Mouse (Mus musculus) lung, embryonic 16.5 days (tissue): Measurements from ENCODE around the gene Olfr1056. TPM values are rescaled to one million over a fixed set of nuclear protein-coding genes. Genes with fewer than 3 reads are reported as not detected.
"Not testable (repeated sequence)": the region's sequence is repeated elsewhere in the genome, so short reads cannot be mapped to it uniquely, and the experiment has no call there.

Source experiments
- ATAC-seq: fragments of 200-750 bp; cut with Nextera tagmentation; 2 replicates; pipeline ENCODE4 v1.8.0; 2017; ENCODE audit warnings: low read depth, mild to moderate bottlenecking, moderate library complexity
- H3K27ac ChIP-seq: fragments of 300-500 bp; sonication (generic); 2 replicates; pipeline ENCODE4 v1.5.1; 2014; ENCODE audit warnings: mild to moderate bottlenecking, control low read depth, low read length
- H3K27me3 ChIP-seq: fragments of 300-500 bp; sonication (generic); 2 replicates; pipeline ENCODE4 v1.6.1; 2014; ENCODE audit warnings: low read depth, low read length, mixed read lengths; ENCODE audit not compliant: control insufficient read depth, insufficient read depth
- H3K36me3 ChIP-seq: fragments of 300-500 bp; sonication (generic); 2 replicates; pipeline ENCODE4 v1.6.1; 2014; ENCODE audit warnings: low read length; ENCODE audit not compliant: control insufficient read depth, insufficient read depth
- H3K4me1 ChIP-seq: fragments of 300-500 bp; sonication (generic); replicated peaks from 2 replicates; pipeline ENCODE4 v1.6.1; 2014; ENCODE audit warnings: low read length, mixed read lengths; ENCODE audit not compliant: control insufficient read depth, insufficient read depth
- H3K4me2 ChIP-seq: fragments of 300-500 bp; sonication (generic); 2 replicates; pipeline ENCODE4 v1.6.1; 2014; ENCODE audit warnings: low read depth, low read length, control low read depth
- H3K4me3 ChIP-seq: fragments of 300-500 bp; sonication (generic); 2 replicates; pipeline ENCODE4 v1.5.1; 2014; ENCODE audit warnings: mild to moderate bottlenecking, low read length, control low read depth
- H3K9ac ChIP-seq: fragments of 300-500 bp; sonication (generic); 2 replicates; pipeline ENCODE4 v1.6.1; 2014; ENCODE audit warnings: low read length, control low read depth
- H3K9me3 ChIP-seq: fragments of 300-500 bp; sonication (generic); 2 replicates; pipeline ENCODE4 v1.6.1; 2016; ENCODE audit warnings: low read length; ENCODE audit not compliant: control insufficient read depth
- WGBS: fragments of 180-500 bp; shearing (Covaris S2); extraction: QIAGEN DNeasy Blood & Tissue Kit; methylation state at CpG from one replicate; pipeline ENCODE4 v1.1.7; 2014; 5-methylcytosine and 5-hydroxymethylcytosine counted together
- polyA plus RNA-seq: library from polyadenylated mRNA; unstranded; fragments of >200 nt; fragmentation: Nextera tagmentation; extraction: Ambion mirVana; gene quantifications from 2 replicates; pipeline ENCODE4 v1.2.1, GENCODE M21; 2015

Gene Olfr1056
- not detected in 2 replicates for polyA plus RNA-seq

- no peaks in the 10 kb centered on the region for H3K27me3 ChIP-seq
- no peaks in the 10 kb centered on the region for H3K9me3 ChIP-seq
- H3K27ac ChIP-seq, result no peak within 1 kb of the TSS
- ATAC-seq, result no peak
- H3K4me1 ChIP-seq, result no peaks in the 10 kb centered on the region
- H3K36me3 ChIP-seq, result no peaks in the 10 kb centered on the region
- no peak within 1 kb of the TSS for H3K9ac ChIP-seq
- no peak within 1 kb of the TSS for H3K4me2 ChIP-seq
- no peak within 1 kb of the TSS for H3K4me3 ChIP-seq
Observed at GRCm38 (mm10) chr2:86362369-86362768, at the start of gene Olfr1056. TSS of gene Olfr1056 (minus strand) at chr2:86362469.

DNA sequence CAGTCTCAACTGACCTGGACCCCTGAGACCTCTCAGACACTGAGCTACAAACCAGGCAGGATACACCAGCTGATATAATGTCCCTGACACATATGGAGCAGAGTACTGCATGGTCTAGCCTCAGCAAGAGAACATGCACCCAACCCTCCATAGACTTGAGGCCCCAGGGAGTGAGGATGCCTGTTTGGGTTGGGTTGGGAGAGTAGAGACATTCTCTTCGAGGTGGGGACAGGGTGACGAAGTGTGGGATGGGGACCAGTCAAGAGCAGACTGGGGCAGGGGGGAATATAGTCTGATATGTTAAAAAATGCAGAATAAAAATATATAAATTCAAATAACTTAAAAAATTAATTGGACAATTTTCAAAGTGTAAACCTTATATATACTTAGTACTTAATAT is 32.8 kb upstream of the Olfr1056 start:
- H3K4me2 ChIP-seq, result no peak overlapping the region
- H3K27ac ChIP-seq, result no peak overlapping the region
- 78% methylated on average over 2 of the region's 2 CpGs for WGBS
- no peaks in the 10 kb centered on the region for H3K4me1 ChIP-seq
- ATAC-seq, result no peak
- no peaks in the 10 kb centered on the region for H3K27me3 ChIP-seq
- H3K4me3 ChIP-seq, result no peak overlapping the region
- H3K9me3 ChIP-seq, result no peaks in the 10 kb centered on the region
- no peak overlapping the region for H3K9ac ChIP-seq
- H3K36me3 ChIP-seq, result no peaks in the 10 kb centered on the region

- ATAC-seq, H3K27me3 ChIP-seq, H3K9me3 ChIP-seq, H3K4me3 ChIP-seq, H3K4me2 ChIP-seq, H3K27ac ChIP-seq, H3K36me3 ChIP-seq, H3K9ac ChIP-seq, H3K4me1 ChIP-seq: not testable (repeated sequence)
Observed at GRCm38 (mm10) chr2:86388461-86388860, 26.2 kb upstream of the Olfr1056 start, which contains the start of gene Olfr1058. TSS of gene Olfr1058 (minus strand) at chr2:86388561.

DNA sequence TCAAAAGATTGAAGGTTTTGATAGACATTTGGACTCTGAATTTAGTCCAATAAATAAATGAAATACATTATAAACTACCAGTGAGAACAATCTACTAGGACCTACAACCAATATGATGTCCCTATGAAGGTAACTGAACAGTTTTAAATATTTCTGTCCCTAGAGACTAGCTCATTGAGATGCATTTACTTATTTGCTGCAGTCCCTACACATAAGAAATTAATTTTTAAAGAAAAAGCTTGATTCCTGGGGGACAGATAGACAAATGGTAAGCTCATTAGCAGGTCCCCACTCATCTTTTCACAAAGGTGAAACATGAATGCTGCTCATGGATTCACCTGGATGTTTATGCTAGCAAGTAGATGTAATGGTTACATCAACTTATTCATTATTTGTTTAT is 16.0 kb upstream of the Olfr1056 start, which contains the start of gene Olfr1057:
Olfr1057 (minus strand) TSS at position 101 of the 400 bp plus-strand sequence.
- H3K27ac ChIP-seq, result no peak within 1 kb of the TSS

DNA sequence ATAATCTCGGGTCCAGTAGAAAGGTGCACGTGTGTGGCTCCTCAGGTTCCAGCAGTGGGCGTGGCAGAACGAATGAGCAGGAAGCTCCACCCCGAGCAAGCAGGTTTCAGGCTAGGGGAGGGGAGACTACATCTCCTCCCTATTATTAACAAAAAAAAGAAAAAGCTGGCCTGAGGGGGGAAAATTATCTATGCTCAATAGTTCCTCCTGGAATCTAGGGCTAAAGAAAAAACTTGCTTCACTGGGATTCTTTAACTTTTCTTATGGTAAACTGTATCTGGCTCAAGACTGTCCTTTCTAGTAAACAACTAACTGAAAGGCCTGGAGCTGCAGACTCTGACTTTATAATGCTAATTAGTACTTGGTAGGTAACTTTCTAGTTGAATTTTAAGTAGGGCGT is 4.1 kb upstream of the Olfr1056 start:
- H3K27me3 ChIP-seq, H3K36me3 ChIP-seq, ATAC-seq, H3K9ac ChIP-seq, H3K4me2 ChIP-seq, H3K9me3 ChIP-seq, H3K4me3 ChIP-seq, H3K27ac ChIP-seq, H3K4me1 ChIP-seq: not testable (repeated sequence)
- 83% methylated on average over 1 of the region's 6 CpGs for WGBS

More for the DNA sequence above, 16.0 kb upstream of the Olfr1056 start, which contains the start of gene Olfr1057:
- ATAC-seq, result no peak
- Histone ChIP-seq H3K4me3 (no peak within 1 kb of the TSS), H3K9me3 (no peaks in the 10 kb centered on the region), H3K36me3 (no peaks in the 10 kb centered on the region), H3K9ac (no peak within 1 kb of the TSS), H3K4me2 (no peak within 1 kb of the TSS), H3K27me3 (no peaks in the 10 kb centered on the region), H3K4me1 (no peaks in the 10 kb centered on the region)

DNA sequence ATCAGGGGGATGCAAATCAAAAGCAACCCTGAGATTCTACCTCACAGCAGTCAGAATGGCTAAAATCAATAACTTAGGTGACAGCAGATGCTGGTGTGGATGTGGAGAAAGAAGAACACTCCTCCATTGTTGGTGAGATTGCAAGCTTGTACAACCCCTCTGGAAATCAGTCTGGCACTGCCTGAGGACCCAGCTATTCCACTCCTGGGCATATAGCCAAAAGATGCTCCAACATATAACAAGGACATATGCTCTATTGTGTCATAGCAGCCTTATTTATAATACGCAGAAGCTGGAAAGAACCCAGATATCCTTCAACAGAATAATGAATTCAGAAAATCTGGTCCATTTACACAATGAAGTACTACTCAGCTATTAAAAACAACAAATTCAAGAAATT is 10.5 kb downstream of the Olfr1056 start:
- not testable (repeated sequence) for H3K9me3 ChIP-seq, H3K27ac ChIP-seq, ATAC-seq, H3K4me3 ChIP-seq, H3K9ac ChIP-seq, H3K4me1 ChIP-seq, H3K4me2 ChIP-seq, H3K27me3 ChIP-seq, H3K36me3 ChIP-seq
- 81% methylated on average over 1 of the region's 1 CpGs for WGBS

GRCm38 (mm10) chr2:86350184-86350583 is 12.1 kb downstream of the Olfr1056 start, which contains the start of gene Olfr1055:
TSS of gene Olfr1055 (minus strand) at chr2:86350284.
- WGBS, result 82% methylated on average over 5 of the region's 5 CpGs
- ATAC-seq, result no peak
- Histone ChIP-seq H3K27ac (no peak within 1 kb of the TSS), H3K36me3 (no peaks in the 10 kb centered on the region), H3K4me1 (no peaks in the 10 kb centered on the region), H3K4me2 (no peak within 1 kb of the TSS), H3K9ac (no peak within 1 kb of the TSS), H3K27me3 (no peaks in the 10 kb centered on the region), H3K4me3 (no peak within 1 kb of the TSS), H3K9me3 (no peaks in the 10 kb centered on the region)

DNA sequence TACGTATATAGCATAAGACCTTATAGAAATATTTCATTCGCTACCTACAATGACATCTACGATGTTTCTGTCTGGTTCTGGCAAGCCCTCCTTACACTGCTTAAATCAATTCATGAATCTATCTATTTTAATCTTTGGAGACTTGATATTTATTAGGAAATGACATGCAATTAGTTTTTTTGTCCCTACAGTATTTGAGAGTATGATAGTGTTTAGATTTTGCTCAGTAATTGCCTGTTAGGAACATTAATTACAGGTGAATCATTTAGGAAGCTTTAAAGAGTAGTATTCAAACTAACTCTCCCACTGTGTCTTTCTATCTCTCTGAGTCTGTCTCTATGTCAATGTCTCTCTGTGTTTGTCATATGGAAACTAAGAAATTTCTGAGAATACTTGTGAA is 26.9 kb downstream of the Olfr1056 start, which contains the start of gene Olfr1054:
Olfr1054 (minus strand) TSS at position 101 of the 400 bp plus-strand sequence.
- H3K9me3 ChIP-seq, result no peaks in the 10 kb centered on the region
- H3K27me3 ChIP-seq, result no peaks in the 10 kb centered on the region
- ATAC-seq, result no peak
- H3K27ac ChIP-seq, result no peak within 1 kb of the TSS
- H3K36me3 ChIP-seq, result no peaks in the 10 kb centered on the region
- H3K4me2 ChIP-seq, result no peak within 1 kb of the TSS
- WGBS, result 77% methylated on average over 3 of the region's 3 CpGs
- no peak within 1 kb of the TSS for H3K4me3 ChIP-seq
- H3K9ac ChIP-seq, result no peak within 1 kb of the TSS
- H3K4me1 ChIP-seq, result no peaks in the 10 kb centered on the region

DNA sequence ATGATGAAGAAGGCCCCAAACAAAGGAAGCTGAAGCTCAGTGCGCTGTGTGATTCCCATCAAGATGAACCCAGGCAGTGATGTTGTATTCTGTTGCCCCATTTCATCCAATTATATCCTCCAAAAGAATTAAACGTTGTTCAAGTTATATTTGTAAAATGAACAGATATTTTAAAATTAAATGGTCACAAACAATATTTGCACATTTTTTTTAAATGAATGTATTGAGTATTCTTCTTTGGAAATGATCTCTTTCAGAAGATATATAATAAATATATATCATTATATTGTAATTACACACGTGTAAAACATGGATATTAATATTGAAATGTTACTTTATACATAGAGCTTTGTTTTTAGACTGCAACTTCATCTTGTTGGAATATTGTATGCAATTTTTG is 47.1 kb downstream of the Olfr1056 start, which contains the start of gene Olfr1053:
Olfr1053 (minus strand) TSS at position 101 of the 400 bp plus-strand sequence.
- 57% methylated on average over 3 of the region's 3 CpGs for WGBS
- no peak for ATAC-seq

More for the DNA sequence above, 47.1 kb downstream of the Olfr1056 start, which contains the start of gene Olfr1053:
- no peaks in the 10 kb centered on the region for H3K27me3 ChIP-seq
- H3K4me3 ChIP-seq, result no peak within 1 kb of the TSS
- no peak within 1 kb of the TSS for H3K27ac ChIP-seq
- H3K36me3 ChIP-seq, result no peaks in the 10 kb centered on the region
- H3K9ac ChIP-seq, result no peak within 1 kb of the TSS
- no peaks in the 10 kb centered on the region for H3K9me3 ChIP-seq
- no peaks in the 10 kb centered on the region for H3K4me1 ChIP-seq
- H3K4me2 ChIP-seq, result no peak within 1 kb of the TSS
